Mouse (Mus musculus) MEL-GATA-1-ER (cell line): ENCODE measurements around the gene Aqp6.
A peak's percentile ranks its signal among the peaks of the same experiment; 100 is the strongest.

ENCODE experiments used
- DNase-seq: peaks from one replicate; pipeline ENCODE4 v3.0.0-alpha.2; 2012; ENCODE audit warnings: low read depth; ENCODE audit errors: extremely low read depth

The Aqp6 gene

DNA sequence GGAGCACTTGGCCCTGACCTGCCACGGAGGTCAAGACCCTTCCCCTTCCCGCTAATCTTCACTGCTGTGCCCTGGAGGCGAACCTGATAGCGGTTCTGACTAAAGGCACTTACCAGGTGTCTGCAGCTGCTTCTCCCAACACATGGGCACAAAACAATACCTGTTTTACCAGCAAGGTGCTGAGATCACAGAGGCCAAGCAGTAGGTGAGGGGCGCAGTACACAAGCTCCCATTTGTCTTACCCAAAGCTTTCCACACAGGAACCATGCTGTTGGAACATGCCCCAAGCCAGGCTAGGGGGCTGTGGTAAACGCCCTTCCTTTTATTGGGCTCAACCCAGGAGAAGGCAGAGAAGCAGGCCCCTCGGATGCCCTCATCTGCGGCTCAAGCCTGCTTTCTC, 3.6 kb upstream of the Aqp6 start:
- no peak for DNase-seq

DNA sequence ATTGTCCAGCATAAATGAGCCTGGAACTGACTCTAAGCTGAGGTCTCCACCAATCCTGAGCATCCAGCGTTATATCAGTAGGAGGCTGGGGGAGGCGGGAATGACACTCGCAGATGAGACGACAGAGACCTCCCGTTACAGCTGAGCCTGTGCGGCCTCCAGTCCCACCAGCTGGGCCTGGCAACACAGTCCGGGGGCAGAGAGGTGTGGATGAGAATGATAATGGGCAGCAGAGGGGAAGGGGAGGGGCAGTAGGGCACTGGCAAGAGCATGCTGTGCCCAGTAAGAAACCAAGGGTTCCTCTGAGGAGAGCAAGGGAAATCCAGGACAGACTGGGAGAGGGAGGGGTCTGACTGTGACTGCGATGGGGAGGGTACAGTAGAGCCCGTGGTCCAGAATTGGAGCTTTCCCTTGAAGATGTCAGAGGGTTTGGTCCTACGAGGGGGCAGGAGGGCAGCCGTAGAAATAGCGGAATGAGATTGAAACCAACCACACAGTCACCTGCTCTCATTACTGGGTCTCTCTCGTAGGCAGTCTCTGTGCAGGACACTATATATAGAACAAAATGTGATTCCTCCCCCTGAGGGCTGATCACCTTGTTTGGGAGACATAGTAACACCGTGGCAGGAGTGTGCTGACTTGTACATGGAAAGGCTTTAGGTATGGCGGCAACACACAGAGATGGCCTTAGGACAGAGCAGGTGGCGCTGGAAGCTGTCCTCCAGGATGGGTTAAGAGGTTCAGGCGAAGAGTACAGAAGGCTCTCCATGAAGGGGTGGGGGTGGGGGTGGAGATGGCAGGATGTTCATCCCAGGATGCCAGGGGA, 1.7 kb upstream of the Aqp6 start:
- DNase-seq = no peak

DNA sequence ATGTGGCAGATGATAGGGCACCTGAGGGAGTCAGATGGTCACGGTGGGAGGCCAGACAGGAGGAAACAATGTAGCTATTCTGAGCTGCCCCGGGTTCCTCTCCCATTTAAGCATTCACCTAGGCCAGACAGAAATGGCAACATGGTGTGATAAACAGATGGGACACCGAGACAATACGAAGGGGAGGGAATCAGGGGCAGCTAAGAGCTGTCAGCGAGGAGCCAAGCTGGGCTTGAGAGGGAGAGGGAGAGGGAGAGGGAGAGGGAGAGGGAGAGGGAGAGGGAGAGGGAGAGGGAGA, 572 bp downstream of the Aqp6 start:
- no peak for DNase-seq

- DNase-seq = no peak
Measured at GRCm38 (mm10) chr15:99602206-99602820, 1.1 kb downstream of the Aqp6 start.

- DNase-seq = no peak
Measured at GRCm38 (mm10) chr15:99603216-99603615, 2.0 kb downstream of the Aqp6 start.

- DNase-seq = no peak
Measured at GRCm38 (mm10) chr15:99605595-99605994, 4.4 kb downstream of the Aqp6 start.

DNA sequence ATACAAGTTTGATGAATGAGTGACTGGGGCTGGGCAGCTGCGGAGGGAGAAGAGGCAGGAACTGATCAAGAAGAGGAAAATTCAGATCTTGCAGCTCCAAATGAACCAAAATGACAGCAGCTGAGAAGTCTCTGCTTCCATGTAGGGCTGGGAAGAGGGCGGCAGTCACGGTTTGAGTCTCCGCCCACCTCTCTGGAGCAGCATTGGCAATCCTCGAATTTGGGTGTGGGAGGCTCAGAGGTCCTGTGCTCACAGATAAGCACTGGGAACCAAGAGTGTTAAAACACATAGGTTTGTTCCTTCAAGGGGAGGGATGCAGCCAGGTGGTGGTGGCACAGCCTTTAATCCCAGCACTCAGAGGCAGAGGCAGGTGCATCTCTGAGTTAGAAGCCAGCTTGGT, 5.3 kb downstream of the Aqp6 start:
- peak; percentile 55 for DNase-seq

GRCm38 (mm10) chr15:99607388-99608113, 6.4 kb downstream of the Aqp6 start:
- DNase-seq = peak; percentile 18

- no peak for DNase-seq
Measured at GRCm38 (mm10) chr15:99608382-99609125, 7.4 kb downstream of the Aqp6 start.

DNA sequence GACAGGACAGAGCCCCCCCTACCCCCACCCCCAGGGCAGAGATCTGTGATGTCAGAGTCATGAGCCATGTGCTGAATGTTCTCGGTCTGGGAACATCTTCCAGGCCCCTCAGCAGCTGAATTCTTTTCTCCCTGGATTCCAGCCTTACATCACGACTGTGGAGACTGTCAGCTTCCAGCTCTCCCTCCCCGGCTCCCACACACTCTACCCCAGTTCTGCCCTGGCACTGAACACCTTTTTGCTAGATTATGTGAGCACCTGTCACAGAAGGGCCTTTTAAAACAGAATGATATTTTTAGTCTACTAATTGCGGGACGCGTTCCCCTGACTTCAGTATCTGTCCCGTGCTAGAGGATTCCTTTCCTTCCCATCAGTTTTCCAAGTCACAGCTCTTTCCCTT, 10.4 kb downstream of the Aqp6 start:
- DNase-seq = no peak

GRCm38 (mm10) chr15:99614273-99614672, 13.1 kb downstream of the Aqp6 start:
- DNase-seq = no peak

DNA sequence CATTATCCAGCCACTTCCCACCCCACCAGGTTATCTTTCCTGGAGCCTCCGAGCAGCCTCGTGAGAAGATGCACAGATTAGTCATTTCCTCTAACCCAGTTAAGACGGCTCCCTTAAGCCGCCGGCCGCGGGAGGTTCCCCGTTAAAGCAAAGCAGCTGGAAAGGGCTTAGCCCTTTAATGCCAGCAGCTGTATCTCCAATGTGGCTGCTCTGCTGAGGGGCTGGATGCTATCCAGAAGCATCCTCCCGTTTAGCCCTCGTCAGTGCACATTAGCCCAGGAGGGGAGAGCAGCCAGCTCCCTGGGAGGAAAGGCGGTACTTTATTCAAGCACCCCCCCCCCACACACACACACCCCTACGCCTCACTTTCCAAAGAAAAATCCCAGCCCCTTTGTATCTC, 13.6 kb downstream of the Aqp6 start:
- no peak for DNase-seq

- DNase-seq = no peak
Measured at GRCm38 (mm10) chr15:99615246-99615645, 14.0 kb downstream of the Aqp6 start.

DNA sequence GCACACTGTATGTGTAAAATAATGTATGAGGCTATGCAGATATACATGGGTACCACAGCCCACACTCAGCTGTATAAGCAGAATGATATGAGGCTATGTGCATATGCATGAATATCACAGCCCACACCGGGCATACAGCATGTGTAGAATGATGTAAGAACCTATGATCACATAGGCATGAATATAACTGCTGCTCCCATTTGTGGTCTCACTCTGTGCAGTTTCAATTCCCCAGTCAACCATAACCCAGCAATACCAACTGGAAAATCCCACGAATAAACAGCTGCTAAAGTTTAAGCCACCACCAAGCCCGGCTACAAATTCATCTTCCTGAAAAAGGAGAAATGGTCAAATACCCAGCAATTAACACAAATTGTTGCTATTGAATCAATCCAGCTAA, 17.4 kb downstream of the Aqp6 start:
- DNase-seq = no peak

DNA sequence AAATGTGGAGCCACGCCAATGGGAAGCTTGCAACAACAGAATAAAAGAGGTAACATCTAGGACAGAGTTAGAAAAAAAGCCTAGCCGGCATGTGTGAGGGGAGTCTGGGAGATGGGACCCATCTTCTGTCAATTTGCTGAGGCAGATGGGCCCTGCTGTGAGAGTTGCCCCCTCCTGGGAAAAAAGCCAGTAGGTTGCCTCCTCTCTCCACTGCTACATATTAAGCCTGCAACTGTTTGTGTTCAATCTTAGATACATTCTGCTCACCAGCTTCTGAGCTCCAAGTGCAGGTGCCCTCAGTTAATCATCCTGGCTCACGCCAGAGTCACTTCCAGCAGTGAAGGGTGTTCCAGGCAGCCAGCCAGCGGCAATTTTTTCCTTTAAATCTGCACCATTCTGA, 18.6 kb downstream of the Aqp6 start:
- no peak for DNase-seq

DNA sequence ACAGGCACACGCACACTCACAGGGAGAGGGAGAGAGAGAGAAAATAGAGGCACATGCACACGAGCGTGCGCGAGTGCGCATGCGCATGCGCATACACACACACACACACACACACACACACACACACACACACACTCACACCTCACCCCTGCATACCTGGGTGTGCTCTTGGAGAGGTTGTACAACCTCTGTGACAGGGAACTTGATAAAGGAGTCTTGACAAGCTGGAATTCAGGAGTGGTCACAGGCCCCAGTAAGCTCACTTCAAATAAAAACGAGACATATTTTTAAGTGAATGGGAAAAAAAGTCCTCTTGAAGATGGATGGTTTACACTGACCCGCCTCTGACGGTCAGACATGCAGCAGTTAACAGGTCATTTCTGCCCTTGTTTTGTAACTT, 20.9 kb downstream of the Aqp6 start:
- DNase-seq = no peak

GRCm38 (mm10) chr15:99631618-99632017, 30.4 kb downstream of the Aqp6 start:
- peak; percentile 36 for DNase-seq

DNA sequence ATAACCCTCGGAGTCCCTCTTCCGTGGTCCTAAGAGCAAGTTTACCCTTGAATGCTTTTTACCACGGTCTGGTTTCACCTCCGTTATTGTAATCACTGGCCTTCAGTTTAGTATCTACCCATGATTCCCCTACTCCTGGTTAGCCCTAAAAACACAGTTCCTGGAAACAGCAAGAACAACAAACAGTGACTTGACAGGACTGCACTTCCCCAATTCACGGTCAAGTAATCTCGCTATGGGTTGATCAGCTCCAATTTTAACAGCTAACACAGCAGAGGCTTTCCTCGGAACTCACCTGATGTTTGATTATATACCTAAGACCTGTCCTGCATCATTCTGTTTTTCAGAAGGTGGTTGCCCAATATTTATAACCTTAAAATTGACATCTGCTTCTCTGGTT, 33.5 kb downstream of the Aqp6 start:
- no peak for DNase-seq

GRCm38 (mm10) chr15:99637405-99638123, 36.4 kb downstream of the Aqp6 start:
- no peak for DNase-seq

DNA sequence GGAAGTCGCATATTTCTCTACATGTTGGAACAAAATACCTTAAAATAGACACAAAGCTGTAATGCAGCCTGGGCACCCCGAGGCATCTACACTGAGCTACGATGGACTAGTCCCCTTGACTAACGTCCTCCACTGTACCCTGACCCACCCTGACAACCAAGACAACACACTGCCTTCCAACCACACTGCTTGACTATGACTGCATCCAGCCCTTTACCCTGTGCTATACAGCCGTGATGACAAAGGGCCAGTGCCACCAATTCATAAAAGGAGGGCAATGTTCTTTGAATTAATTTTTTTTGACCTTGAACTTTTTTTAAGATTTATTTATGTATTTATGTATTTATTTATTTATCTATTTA, 36.9 kb downstream of the Aqp6 start:
- DNase-seq = no peak

DNA sequence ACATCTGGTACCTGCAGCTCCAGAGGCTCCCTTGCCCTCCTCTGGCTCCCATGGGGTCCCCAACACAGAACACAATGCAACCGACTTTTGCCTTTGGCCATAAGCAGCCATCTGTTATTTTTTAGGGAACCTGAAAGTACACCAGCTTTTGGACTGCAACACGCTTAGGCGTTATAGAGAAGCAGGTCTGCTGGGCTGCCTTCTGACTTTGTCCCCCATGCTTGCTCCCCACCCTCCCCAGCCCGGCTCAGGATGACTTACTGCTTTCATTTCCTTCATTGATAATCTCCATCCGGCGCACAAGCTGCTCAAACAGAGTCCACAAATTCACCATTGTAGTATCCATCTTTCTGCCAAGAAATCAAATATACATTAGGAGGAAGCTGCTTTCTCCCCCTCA, 41.4 kb downstream of the Aqp6 start:
- DNase-seq = no peak
